Mouse (Mus musculus): ENCODE measurements around the gene Birc2. TPM values are rescaled to one million over a fixed set of nuclear protein-coding genes. Genes with fewer than 3 reads are reported as not detected.

Gene Birc2
- polyA plus RNA-seq, 1 experiment, result 33.6 TPM

- Histone ChIP-seq H3K4me1 (ENCODE audit: control insufficient read depth, insufficient read depth, low read length) (no peaks in the 10 kb centered on the region), H3K4me3 (ENCODE audit: control insufficient read depth, low read depth, low read length) (no peak overlapping the region), H3K27me3 (ENCODE audit: control insufficient read depth, insufficient read depth, low read length) (no peaks in the 10 kb centered on the region), H3K36me3 (ENCODE audit: control insufficient read depth, insufficient read depth, low read length) (no peaks in the 10 kb centered on the region), H3K27ac (ENCODE audit: control insufficient read depth, insufficient read depth, low read depth, low read length) (no peak overlapping the region)
- no peak for TF ChIP-seq POLR2A (IDR thresholded peaks at IDR 0.05; ENCODE audit: control insufficient read depth, low read depth, low read length)
Measured at GRCm38 (mm10) chr9:7775011-7775410, 61.9 kb downstream of the Birc2 start.

- Histone ChIP-seq H3K27me3 (ENCODE audit: control insufficient read depth, insufficient read depth, low read length) (no peaks in the 10 kb centered on the region), H3K36me3 (ENCODE audit: control insufficient read depth, insufficient read depth, low read length) (no peaks in the 10 kb centered on the region), H3K4me1 (ENCODE audit: control insufficient read depth, insufficient read depth, low read length) (no peaks in the 10 kb centered on the region), H3K4me3 (ENCODE audit: control insufficient read depth, low read depth, low read length) (no peak overlapping the region), H3K27ac (ENCODE audit: control insufficient read depth, insufficient read depth, low read depth, low read length) (no peak overlapping the region)
- TF ChIP-seq POLR2A (IDR thresholded peaks at IDR 0.05; ENCODE audit: control insufficient read depth, low read depth, low read length), result no peak
- no peak for TF ChIP-seq CTCF (IDR thresholded peaks at IDR 0.05; ENCODE audit: control insufficient read depth, insufficient read depth, insufficient replicate concordance, low read depth, low read length)
Measured at GRCm38 (mm10) chr9:7774538-7774937, 62.3 kb downstream of the Birc2 start.

- no peak for TF ChIP-seq POLR2A (IDR thresholded peaks at IDR 0.05; ENCODE audit: control insufficient read depth, low read depth, low read length)
- TF ChIP-seq CTCF (IDR thresholded peaks at IDR 0.05; ENCODE audit: control insufficient read depth, insufficient read depth, insufficient replicate concordance, low read depth, low read length), result no peak
- Histone ChIP-seq H3K36me3 (ENCODE audit: control insufficient read depth, insufficient read depth, low read length) (no peaks in the 10 kb centered on the region), H3K4me3 (ENCODE audit: control insufficient read depth, low read depth, low read length) (no peak overlapping the region), H3K4me1 (ENCODE audit: control insufficient read depth, insufficient read depth, low read length) (no peaks in the 10 kb centered on the region), H3K27ac (ENCODE audit: control insufficient read depth, insufficient read depth, low read depth, low read length) (no peak overlapping the region), H3K27me3 (ENCODE audit: control insufficient read depth, insufficient read depth, low read length) (no peaks in the 10 kb centered on the region)
Measured at GRCm38 (mm10) chr9:7773686-7774085, 63.2 kb downstream of the Birc2 start.

GRCm38 (mm10) chr9:7772773-7773454 lies 64.0 kb downstream of the Birc2 start:
- no peak for TF ChIP-seq CTCF (IDR thresholded peaks at IDR 0.05; ENCODE audit: control insufficient read depth, insufficient read depth, insufficient replicate concordance, low read depth, low read length)
- no peak for TF ChIP-seq POLR2A (IDR thresholded peaks at IDR 0.05; ENCODE audit: control insufficient read depth, low read depth, low read length)
- H3K4me1 ChIP-seq (ENCODE audit: control insufficient read depth, insufficient read depth, low read length), result no peaks in the 10 kb centered on the region
- H3K27ac ChIP-seq (ENCODE audit: control insufficient read depth, insufficient read depth, low read depth, low read length), result no peak overlapping the region
- no peaks in the 10 kb centered on the region for H3K36me3 ChIP-seq (ENCODE audit: control insufficient read depth, insufficient read depth, low read length)
- no peak overlapping the region for H3K4me3 ChIP-seq (ENCODE audit: control insufficient read depth, low read depth, low read length)
- no peaks in the 10 kb centered on the region for H3K27me3 ChIP-seq (ENCODE audit: control insufficient read depth, insufficient read depth, low read length)

GRCm38 (mm10) chr9:7772361-7772760 lies 64.5 kb downstream of the Birc2 start:
- peaks cover 2% of the 10 kb centered on the region; the same call in 1 of the 2 replicates for H3K4me1 ChIP-seq (ENCODE audit: control insufficient read depth, insufficient read depth, low read length)
- no peaks in the 10 kb centered on the region for H3K27me3 ChIP-seq (ENCODE audit: control insufficient read depth, insufficient read depth, low read length)
- no peak overlapping the region for H3K4me3 ChIP-seq (ENCODE audit: control insufficient read depth, low read depth, low read length)
- H3K27ac ChIP-seq (ENCODE audit: control insufficient read depth, insufficient read depth, low read depth, low read length), result no peak overlapping the region
- H3K36me3 ChIP-seq (ENCODE audit: control insufficient read depth, insufficient read depth, low read length), result no peaks in the 10 kb centered on the region
- TF ChIP-seq CTCF (IDR thresholded peaks at IDR 0.05; ENCODE audit: control insufficient read depth, insufficient read depth, insufficient replicate concordance, low read depth, low read length), result no peak
- TF ChIP-seq POLR2A (IDR thresholded peaks at IDR 0.05; ENCODE audit: control insufficient read depth, low read depth, low read length), result no peak

GRCm38 (mm10) chr9:7769491-7769890 lies 67.4 kb downstream of the Birc2 start:
- no peak overlapping the region for H3K27ac ChIP-seq (ENCODE audit: control insufficient read depth, insufficient read depth, low read depth, low read length)
- TF ChIP-seq POLR2A (IDR thresholded peaks at IDR 0.05; ENCODE audit: control insufficient read depth, low read depth, low read length) (no peak), CTCF (IDR thresholded peaks at IDR 0.05; ENCODE audit: control insufficient read depth, insufficient read depth, insufficient replicate concordance, low read depth, low read length) (no peak)
- peaks cover 5% of the 10 kb centered on the region for H3K4me1 ChIP-seq (ENCODE audit: control insufficient read depth, insufficient read depth, low read length)
- H3K36me3 ChIP-seq (ENCODE audit: control insufficient read depth, insufficient read depth, low read length), result no peaks in the 10 kb centered on the region
- no peaks in the 10 kb centered on the region for H3K27me3 ChIP-seq (ENCODE audit: control insufficient read depth, insufficient read depth, low read length)
- H3K4me3 ChIP-seq (ENCODE audit: control insufficient read depth, low read depth, low read length), result no peak overlapping the region

GRCm38 (mm10) chr9:7769081-7769480 lies 67.8 kb downstream of the Birc2 start:
- Histone ChIP-seq H3K27ac (ENCODE audit: control insufficient read depth, insufficient read depth, low read depth, low read length) (no peak overlapping the region), H3K36me3 (ENCODE audit: control insufficient read depth, insufficient read depth, low read length) (no peaks in the 10 kb centered on the region), H3K27me3 (ENCODE audit: control insufficient read depth, insufficient read depth, low read length) (no peaks in the 10 kb centered on the region), H3K4me1 (ENCODE audit: control insufficient read depth, insufficient read depth, low read length) (peaks cover 5% of the 10 kb centered on the region), H3K4me3 (ENCODE audit: control insufficient read depth, low read depth, low read length) (no peak overlapping the region)
- no peak for TF ChIP-seq CTCF (IDR thresholded peaks at IDR 0.05; ENCODE audit: control insufficient read depth, insufficient read depth, insufficient replicate concordance, low read depth, low read length)
- TF ChIP-seq POLR2A (IDR thresholded peaks at IDR 0.05; ENCODE audit: control insufficient read depth, low read depth, low read length), result no peak

Other genes with a start within 250 kb of the Birc2 start
- 0.02 TPM in 1 of 2 replicates, not detected in the other for gene Mmp20, start 208.8 kb downstream of the Birc2 start, polyA plus RNA-seq (2012; rRNA removed)
- 3.0 TPM in 1 of 2 replicates, not detected in the other for gene Mmp7, start 145.0 kb downstream of the Birc2 start, polyA plus RNA-seq (2012; rRNA removed)
- 31.8 and 32.8 TPM in 2 replicates for gene Tmem123, start 73.0 kb downstream of the Birc2 start, polyA plus RNA-seq (2012; rRNA removed)
- gene Birc3, start 36.1 kb upstream of the Birc2 start, polyA plus RNA-seq (2012; rRNA removed), result 1.9 and 2.7 TPM in 2 replicates
- 32.1 and 35.1 TPM in 2 replicates for gene Yap1, start 167.5 kb upstream of the Birc2 start, polyA plus RNA-seq (2012; rRNA removed)
- gene Cfap300, start 205.8 kb upstream of the Birc2 start, polyA plus RNA-seq (2012; rRNA removed), result 44.1 and 45.7 TPM in 2 replicates